Mouse (Mus musculus) G1E-ER4 (cell line): ENCODE data around the gene Sowahc. TPM values are rescaled to one million over a fixed set of nuclear protein-coding genes. Genes with fewer than 3 reads are reported as not detected.

Experiments
- GATA1 ChIP-seq: IDR thresholded peaks from one replicate; pipeline ENCODE4 v1.8.0; 2012; ENCODE audit warnings: low read length, inconsistent platforms
- polyA plus RNA-seq: library from polyadenylated mRNA; stranded (reverse); fragments of >175 nt; gene quantifications from 2 replicates; pipeline ENCODE4 v1.2.3, GENCODE M21; 2012

Gene Sowahc
- polyA plus RNA-seq, 1 experiment: 0.60 TPM

DNA sequence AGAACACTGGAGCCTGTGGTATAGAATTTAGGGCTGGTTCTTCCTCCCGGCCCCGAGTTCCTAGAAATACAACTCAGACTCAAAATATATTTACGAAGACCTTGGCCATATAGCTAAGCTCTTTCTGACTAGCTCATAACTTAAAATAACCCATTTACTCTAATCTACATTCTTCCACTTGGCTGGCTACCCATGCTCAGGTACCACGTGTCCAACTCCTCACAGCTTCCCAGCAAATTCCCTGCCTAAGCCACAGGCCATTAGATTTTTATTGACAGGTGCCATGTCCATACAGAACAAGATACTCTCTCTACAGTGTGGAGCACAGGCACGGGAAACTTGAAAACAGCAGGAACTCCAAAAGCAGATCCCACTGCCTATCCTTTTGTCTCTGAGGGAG, 54.0 kb downstream of the Sowahc start:
- no peak for TF ChIP-seq GATA1

Other genes starting within 250 kb of the Sowahc start
- gene Sept10, start 106 bp upstream of the Sowahc start, polyA plus RNA-seq: 0.18 and 0.23 TPM in 2 replicates
- gene P4ha1, start 101.3 kb downstream of the Sowahc start, polyA plus RNA-seq: 1.7 and 2.2 TPM in 2 replicates
- gene Gm10273, start 173.7 kb downstream of the Sowahc start, polyA plus RNA-seq: 0.18 and 0.50 TPM in 2 replicates
- not detected in 2 replicates for gene Pla2g12b, start 181.7 kb downstream of the Sowahc start, polyA plus RNA-seq
- gene Oit3, start 219.8 kb downstream of the Sowahc start, polyA plus RNA-seq: not detected in 2 replicates